Comparison of ENCODE assay signal across 39 mouse cellular contexts in genomic region chr12:87449456-87449855, GRCm38 (mm10). TPM values are rescaled to one million over a fixed set of nuclear protein-coding genes. Genes with fewer than 3 reads are reported as not detected.
"Had no signal": no experiment of that assay in that cellular context is flagged by ENCODE, and none has a peak within 500 bp of the region (broad histone marks: within the 10 kb centered on the region; RNA-seq: fewer than 3 reads in every experiment).

No protein-coding gene starts in this region.

- H3K9ac ChIP-seq: embryonic facial prominence, embryonic 12.5 days; embryonic facial prominence, embryonic 13.5 days; embryonic facial prominence, embryonic 15.5 days; forebrain, embryonic 12.5 days; forebrain, embryonic 13.5 days; forebrain, embryonic 15.5 days; forebrain, postnatal 0 days had no signal

- DNase-seq: cerebellum, adult 9-10 months; cerebellum, adult 9-11 months; cerebellum, postnatal 10 days; cerebellum, postnatal 14 days; cerebellum, postnatal 25 days; cerebellum, postnatal 36 days; embryo, embryonic 11 days; forebrain, postnatal 0 days; gastrocnemius, adult 2 months; gastrocnemius, postnatal 10 days; gastrocnemius, postnatal 14 days; gastrocnemius, postnatal 25 days; gastrocnemius, postnatal 36 days; heart, adult 11 months; heart, adult 18-20 months; heart, adult 2 months had no signal

- H3K4me2 ChIP-seq: embryonic facial prominence, embryonic 12.5 days; embryonic facial prominence, embryonic 13.5 days; embryonic facial prominence, embryonic 15.5 days; forebrain, embryonic 12.5 days; forebrain, embryonic 13.5 days; forebrain, embryonic 15.5 days had no signal

- H3K27ac ChIP-seq: embryonic facial prominence, embryonic 10.5 days; embryonic facial prominence, embryonic 12.5 days; embryonic facial prominence, embryonic 13.5 days; embryonic facial prominence, embryonic 15.5 days; forebrain, embryonic 10.5 days; forebrain, embryonic 12.5 days; forebrain, embryonic 13.5 days; forebrain, embryonic 15.5 days; gastrocnemius, adult 2 months; heart, adult 2 months had no signal

- H3K4me3 ChIP-seq: embryonic facial prominence, embryonic 10.5 days; embryonic facial prominence, embryonic 12.5 days; embryonic facial prominence, embryonic 13.5 days; embryonic facial prominence, embryonic 15.5 days; erythroblast, embryonic 14.5 days; forebrain, embryonic 10.5 days; forebrain, embryonic 12.5 days; forebrain, embryonic 13.5 days; forebrain, embryonic 15.5 days; gastrocnemius, adult 2 months; heart, adult 2 months had no signal

- H3K27me3 ChIP-seq: embryonic facial prominence, embryonic 12.5 days; embryonic facial prominence, embryonic 13.5 days; embryonic facial prominence, embryonic 15.5 days; forebrain, embryonic 12.5 days; forebrain, embryonic 13.5 days; forebrain, embryonic 15.5 days had no signal

- H3K9me3 ChIP-seq: embryonic facial prominence, embryonic 10.5 days; embryonic facial prominence, embryonic 12.5 days; embryonic facial prominence, embryonic 13.5 days; embryonic facial prominence, embryonic 15.5 days; forebrain, embryonic 10.5 days; forebrain, embryonic 12.5 days; forebrain, embryonic 13.5 days; forebrain, embryonic 15.5 days had no signal

RNA-seq across cellular contexts. Expression of gene Slirp, which starts 5.8 kb away (rescaled TPM):
- polyA plus RNA-seq: erythroblast, embryonic 14.5 days had no signal

RNA-seq across cellular contexts. Expression of gene Gm5788, which starts 45.1 kb away (rescaled TPM):
- total RNA-seq: common myeloid progenitor, adult 5-6 weeks; forebrain, postnatal 0 days; gastrocnemius, adult 18-20 months; gastrocnemius, adult 2 months; gastrocnemius, adult 8-10 months; gastrocnemius, postnatal 10 days; gastrocnemius, postnatal 14 days; gastrocnemius, postnatal 25 days; gastrocnemius, postnatal 36 days; gastrocnemius, postnatal 4 days; granulocyte monocyte progenitor cell, adult 5-6 weeks; heart, adult 18-20 months; heart, adult 2 months; heart, adult 8-10 months had no signal
- polyA plus RNA-seq: cortical plate, adult 2 months; embryonic facial prominence, embryonic 10.5 days; embryonic facial prominence, embryonic 11.5 days; embryonic facial prominence, embryonic 12.5 days; embryonic facial prominence, embryonic 13.5 days; embryonic facial prominence, embryonic 14.5 days; embryonic facial prominence, embryonic 15.5 days; erythroblast, embryonic 14.5 days; forebrain, embryonic 10.5 days; forebrain, embryonic 11.5 days; forebrain, embryonic 12.5 days; forebrain, embryonic 13.5 days; forebrain, embryonic 14.5 days; forebrain, embryonic 15.5 days; forebrain, embryonic 16.5 days; forebrain, postnatal 0 days; frontal cortex, adult 2 months; gonadal fat pad, adult 2 months; heart, adult 2 months had no signal
